Mouse (Mus musculus): ENCODE measurements at regions not wholly inside any gene's neighbourhood (a gene's known extent, or its start where the extent isn't known, plus 50 kb on each side); places are given as distances from the start of the nearest gene placed in this dataset.

DNA sequence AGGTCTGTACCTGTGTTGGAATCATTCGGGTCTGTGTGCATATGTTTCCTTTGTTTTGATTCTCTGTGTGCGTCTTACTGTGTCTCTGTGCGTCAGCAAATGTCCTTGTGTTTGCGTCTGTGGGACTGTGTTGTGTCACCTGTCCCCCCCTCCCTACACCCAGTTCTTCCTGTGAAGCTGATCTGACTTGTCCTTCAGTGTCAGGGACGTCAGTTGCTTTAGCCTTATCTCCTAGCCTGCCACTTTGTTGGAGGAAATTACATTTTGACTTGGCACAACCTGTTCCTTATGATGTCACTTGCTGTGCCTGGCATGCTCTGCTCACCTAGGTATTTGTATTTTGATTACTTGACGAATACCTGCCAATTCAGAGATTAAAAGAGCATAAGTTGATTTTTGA lies 90.4 kb upstream of the Cpeb4 start:
- DNase-seq (ENCODE audit: low spot score in 2 of 2): no peak

DNA sequence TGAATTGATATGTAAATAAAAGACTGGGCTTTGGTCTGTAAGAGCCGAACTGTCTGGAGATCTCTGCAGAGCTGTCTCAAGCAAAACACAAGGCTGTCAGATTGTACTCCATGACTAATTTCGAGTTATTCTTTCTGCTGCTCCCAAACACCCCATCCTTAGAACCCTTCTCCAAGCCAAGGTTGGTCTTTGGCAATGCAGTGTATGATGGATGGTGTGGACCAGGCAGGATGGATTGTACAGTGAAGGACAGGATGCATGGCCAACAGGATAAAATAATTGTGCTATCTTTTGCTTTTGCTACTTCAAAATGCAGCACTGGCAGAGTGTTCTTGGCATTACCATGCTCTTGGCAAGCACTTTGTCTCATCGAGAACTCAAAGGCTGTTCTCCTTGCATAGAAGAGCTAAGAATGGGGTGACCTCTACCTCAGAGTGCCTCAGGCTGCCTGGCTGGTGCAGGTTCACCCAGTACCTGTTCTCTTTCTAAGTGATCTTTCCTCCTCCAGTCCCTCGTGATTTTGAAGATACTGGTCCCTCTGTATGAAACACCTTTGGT lies 88.4 kb upstream of the Cpeb4 start:
- no peak for DNase-seq (ENCODE audit: low spot score in 2 of 2)

- no peak for DNase-seq (ENCODE audit: low spot score in 2 of 2)
Measured at GRCm38 (mm10) chr11:31784332-31784901, 87.6 kb upstream of the Cpeb4 start.

DNA sequence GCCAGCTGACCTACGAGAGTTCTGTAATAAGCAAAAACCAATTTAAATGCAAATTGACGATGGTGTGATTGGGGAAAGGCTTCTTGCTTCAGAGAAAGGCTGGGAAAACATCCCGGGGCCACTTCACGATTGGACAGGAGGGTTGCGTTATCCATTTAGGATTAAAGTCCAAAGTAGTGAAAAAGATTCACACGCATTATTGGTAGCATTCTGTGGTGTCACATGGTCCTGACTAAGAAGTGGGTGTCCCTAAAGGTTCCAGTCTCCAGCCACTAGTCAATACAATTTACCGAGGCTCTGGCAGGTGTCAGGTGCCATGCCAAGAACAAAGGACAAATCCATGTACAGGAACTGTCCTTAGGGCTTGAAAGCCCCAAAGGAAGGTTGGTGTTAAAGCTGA lies 86.9 kb upstream of the Cpeb4 start:
- DNase-seq (ENCODE audit: low spot score in 2 of 2): no peak

- no peak for DNase-seq (ENCODE audit: low spot score in 2 of 2)
Measured at GRCm38 (mm10) chr11:31787376-31787775, 84.6 kb upstream of the Cpeb4 start.

GRCm38 (mm10) chr11:31787917-31788703 lies 83.9 kb upstream of the Cpeb4 start:
- no peak for DNase-seq (ENCODE audit: low spot score in 2 of 2)

DNA sequence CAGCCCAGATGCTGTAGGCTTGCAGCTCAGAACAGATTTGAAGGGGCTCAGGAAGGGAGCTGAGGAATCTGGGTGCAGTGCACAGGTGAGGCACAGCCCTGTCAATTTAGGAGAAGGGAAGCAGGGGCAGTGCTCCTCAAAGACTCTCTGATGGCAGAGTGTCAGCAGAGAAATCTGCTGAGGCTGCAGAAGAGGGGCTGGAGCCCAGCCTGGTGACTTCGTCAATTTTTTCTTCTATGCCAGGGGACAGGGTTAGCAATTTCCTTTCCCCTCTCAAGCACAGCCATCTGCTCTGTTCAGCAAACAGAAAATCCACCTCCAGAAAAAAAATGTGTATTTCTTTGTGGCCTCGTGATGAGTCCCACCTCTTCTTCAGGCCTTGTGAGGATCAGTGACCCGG lies 82.0 kb upstream of the Cpeb4 start:
- no peak for DNase-seq (ENCODE audit: low spot score in 2 of 2)

- peak in 1 of 2 experiments; percentile 26 for DNase-seq (ENCODE audit: low spot score in 2 of 2)
Measured at GRCm38 (mm10) chr11:31791264-31791663, 80.7 kb upstream of the Cpeb4 start.

GRCm38 (mm10) chr11:31795084-31795483 lies 76.9 kb upstream of the Cpeb4 start:
- no peak for DNase-seq (ENCODE audit: low spot score in 2 of 2)

DNA sequence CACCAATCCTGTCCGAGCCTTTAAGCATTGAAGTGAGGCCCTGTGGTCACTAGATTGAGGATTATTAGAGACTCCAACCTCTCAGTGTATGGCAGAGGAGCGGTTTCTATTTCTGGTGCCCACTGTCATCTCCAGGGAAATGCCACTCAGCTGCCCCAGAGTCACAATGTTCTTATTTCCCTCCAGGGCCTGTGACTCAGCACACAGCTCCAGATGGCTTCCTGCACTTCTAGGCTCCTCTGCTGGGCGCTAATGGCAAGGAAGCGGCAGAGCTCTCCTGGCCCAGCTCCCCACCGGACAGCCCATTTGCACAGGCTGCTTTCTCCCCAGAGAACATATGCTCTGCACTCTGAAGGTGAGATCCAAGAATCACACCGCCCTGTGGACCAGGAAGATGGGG lies 75.8 kb upstream of the Cpeb4 start:
- DNase-seq (ENCODE audit: low spot score in 2 of 2): no peak

DNA sequence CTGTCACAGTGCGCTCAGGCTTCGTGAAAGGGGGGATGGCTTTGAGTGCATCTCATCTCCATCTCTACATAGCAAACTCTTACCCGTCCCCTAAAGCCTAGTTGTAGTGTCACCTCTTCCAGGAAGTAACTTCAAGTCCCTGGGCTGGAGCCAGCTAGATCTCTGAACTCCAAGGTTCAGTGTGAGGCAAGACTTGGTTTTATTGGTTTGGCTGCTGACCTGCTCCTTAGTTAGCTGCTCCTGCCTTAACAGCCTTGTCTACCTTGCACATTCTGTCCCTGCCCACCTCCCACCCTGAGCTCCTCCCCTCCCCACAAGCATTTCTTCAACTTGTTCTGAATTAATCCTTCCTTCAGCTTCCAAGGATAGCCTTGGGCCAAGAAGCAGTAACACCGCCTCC lies 70.4 kb upstream of the Cpeb4 start:
- DNase-seq (ENCODE audit: low spot score in 2 of 2): no peak

DNA sequence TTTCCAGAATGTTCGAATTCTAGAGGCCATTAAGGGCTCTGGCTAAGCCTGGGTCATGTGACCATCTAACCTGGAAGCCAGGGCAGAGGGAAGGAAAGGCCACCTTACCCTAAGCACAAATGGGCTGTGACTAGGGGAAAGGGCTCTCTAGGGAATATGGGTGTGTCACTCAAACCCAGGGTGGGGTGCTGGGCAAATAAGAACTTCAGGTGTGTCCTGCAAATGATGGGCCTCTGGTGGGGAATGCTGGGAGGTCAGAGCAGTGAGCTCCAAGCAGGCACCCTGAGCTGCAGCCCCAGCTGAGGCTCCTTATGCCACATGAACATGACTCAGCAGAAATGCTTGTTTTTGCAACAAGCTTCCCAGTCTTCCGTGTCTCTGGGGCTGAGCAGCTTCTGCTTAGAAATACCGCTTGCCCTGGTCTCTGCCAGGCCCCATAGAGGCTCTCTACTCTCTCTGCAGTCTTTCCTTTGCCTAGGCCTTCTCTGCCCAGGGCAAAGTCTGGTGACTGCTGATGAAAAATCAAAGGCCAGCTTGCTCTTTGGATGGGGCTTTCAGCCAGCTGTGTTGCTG lies 68.6 kb upstream of the Cpeb4 start:
- peak in 1 of 2 experiments; percentile 47 for DNase-seq (ENCODE audit: low spot score in 2 of 2)

DNA sequence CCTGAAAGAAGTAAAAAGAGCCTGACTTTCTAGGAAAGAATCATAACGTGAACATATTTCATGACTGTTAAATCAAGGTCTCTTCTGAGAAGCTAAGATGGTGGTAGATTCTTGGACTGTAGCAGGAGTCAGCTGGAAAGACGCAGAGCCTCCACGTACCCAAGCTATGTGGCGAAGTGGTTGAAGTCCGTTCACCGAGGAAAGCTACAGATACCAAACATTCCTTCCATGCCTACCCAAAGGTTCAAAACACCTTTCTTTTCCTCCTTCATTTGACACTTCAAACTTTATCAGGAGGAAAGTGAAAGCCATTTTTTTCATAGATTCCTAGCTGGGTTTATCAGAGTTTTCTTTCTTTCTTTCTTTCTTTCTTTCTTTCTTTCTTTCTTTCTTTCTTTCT lies 67.5 kb upstream of the Cpeb4 start:
- no peak for DNase-seq (ENCODE audit: low spot score in 2 of 2)

GRCm38 (mm10) chr11:31807461-31808215 lies 64.4 kb upstream of the Cpeb4 start:
- DNase-seq (ENCODE audit: low spot score in 2 of 2): peak in 1 of 2 experiments; percentile 27

DNA sequence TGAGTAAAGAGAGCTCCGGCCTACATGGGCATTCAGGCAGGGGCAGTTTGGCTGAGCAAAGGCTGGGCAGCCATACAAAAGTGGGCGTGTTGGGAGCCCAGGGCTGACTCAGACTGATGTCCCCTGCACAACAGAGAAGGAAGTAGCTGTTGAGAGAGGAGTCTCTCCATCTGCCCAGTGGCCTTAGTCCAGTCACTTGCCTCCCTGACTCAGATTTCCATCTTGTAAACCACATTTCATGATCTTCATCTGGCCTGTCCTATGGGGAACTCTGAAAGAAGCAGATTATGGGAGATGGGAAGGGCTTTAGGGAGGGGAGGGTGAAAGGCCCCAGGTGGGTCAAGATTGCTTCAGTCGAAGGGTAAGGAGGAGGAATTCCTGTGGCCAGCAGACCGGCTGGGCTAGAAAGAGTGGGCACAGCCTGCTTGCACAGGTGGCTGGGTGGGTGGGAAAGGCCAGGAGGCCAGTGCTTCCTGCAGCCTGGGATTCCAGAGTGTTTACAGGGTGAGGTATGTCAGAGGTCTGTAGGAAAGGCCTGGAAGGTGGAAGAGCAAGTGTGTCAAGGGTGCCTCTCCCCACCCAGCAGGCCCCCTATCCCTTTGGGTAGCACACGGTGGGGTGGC lies 63.7 kb upstream of the Cpeb4 start:
- DNase-seq (ENCODE audit: low spot score in 2 of 2): no peak

DNA sequence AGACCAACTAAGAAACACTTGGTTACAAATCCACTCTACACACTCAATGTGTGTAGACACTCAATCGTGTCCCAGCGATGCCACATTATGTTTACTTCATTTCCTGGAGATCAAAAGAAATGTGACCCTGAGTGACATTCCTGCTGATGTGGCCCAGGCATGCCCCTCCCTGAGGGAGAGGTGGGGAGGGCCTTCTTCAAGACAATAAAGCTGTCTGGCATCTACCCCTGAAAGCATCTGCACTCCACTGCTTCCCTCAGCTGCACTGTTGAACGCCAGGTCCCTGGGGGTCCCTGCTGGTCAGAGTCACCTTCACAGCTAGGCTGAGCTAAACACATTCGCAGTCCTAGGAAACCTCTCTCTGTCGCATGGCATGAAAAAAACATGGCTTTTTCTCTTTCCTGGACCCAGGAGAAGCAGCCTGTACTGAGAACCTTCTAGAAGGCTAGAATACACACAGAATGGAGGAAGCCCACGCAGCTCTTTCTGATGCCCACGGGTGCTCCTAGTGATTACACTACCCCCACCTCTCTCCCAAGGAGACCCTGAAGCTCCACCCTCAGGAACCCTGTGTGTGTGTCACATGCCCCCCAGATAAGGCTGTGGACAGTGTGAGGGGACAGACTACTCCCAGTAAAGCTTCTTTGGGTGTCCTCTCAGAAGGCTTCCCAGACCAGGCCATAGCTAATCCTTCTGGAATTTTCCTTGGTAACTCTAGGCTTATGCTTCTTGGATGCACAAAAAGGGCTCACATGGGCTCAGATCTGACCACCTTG lies 61.8 kb upstream of the Cpeb4 start:
- no peak for DNase-seq (ENCODE audit: low spot score in 2 of 2)

DNA sequence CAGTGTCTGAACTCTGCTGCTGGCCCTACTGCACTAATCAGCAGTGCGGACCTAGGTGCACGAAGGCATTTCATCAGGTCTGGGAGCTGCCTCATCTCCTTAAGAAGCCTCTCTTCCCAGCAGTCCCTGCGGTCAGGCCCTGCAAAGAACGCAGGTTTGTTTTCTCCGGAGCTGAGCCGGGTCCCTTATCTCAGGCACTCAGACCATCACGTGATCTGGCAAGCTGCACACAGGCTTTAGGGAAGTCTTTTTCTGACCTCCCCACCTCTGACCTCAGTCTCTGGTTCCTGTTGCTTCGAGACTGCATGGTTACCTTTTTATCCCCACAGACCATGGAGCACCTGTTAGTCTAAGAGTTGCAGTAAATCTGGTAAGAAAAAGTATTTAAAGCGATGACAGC lies 59.8 kb upstream of the Cpeb4 start:
- DNase-seq (ENCODE audit: low spot score in 2 of 2): peak; percentile 75 to 85

DNA sequence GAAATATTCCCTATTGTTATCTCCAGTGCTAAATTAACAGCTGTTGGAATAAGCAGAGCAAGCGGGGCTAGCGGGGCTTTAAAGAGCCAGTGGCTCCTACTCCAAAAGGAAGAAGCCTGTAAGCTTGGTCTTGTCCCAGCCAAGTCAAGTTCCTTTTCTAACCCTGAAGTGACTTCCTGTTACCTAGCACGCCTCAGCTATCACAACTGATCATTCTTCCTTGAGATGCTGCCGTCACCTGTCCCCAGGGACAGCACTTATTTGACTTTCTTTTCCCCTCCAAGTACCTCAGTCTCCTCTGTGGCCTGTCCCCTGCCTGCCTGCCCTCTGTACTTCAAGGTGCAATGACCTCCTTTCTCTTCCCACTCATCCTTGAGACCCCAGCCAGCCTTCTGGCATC lies 57.4 kb upstream of the Cpeb4 start:
- DNase-seq (ENCODE audit: low spot score in 2 of 2): peak; percentile 82 to 87

- DNase-seq (ENCODE audit: low spot score in 2 of 2): no peak
Measured at GRCm38 (mm10) chr11:31815855-31816488, 56.0 kb upstream of the Cpeb4 start.

GRCm38 (mm10) chr11:31818032-31818431 lies 54.0 kb upstream of the Cpeb4 start:
- DNase-seq (ENCODE audit: low spot score in 2 of 2): no peak

Measured in spleen, postnatal 36 days (tissue).